Mouse (Mus musculus): ENCODE measurements at regions not wholly inside any gene's neighbourhood (a gene's known extent, or its start where the extent isn't known, plus 50 kb on each side); places are given as distances from the start of the nearest gene placed in this dataset.
"Not testable (repeated sequence)": the region's sequence is repeated elsewhere in the genome, so short reads cannot be mapped to it uniquely, and the experiment has no call there.

- TF ChIP-seq CTCF (IDR thresholded peaks at IDR 0.05), result no peak
- DNase-seq (ENCODE audit: low read depth, low spot score) (no peak), ATAC-seq (no peak)
- ChIA-PET CTCF (no interaction called here), POLR2A (no interaction called here)
- no peaks in the 10 kb centered on the region for H3K27me3 ChIP-seq
- in situ Hi-C loops (cut with MboI; ENCODE audit: low pct_unique_long_range_greater_than_20kb), result no loop called here
Observed at GRCm38 (mm10) chr17:41264512-41265222, 329.8 kb upstream of the Cenpq start.

GRCm38 (mm10) chr17:41261495-41261894 lies 326.6 kb upstream of the Cenpq start:
- H3K27me3 ChIP-seq, result no peaks in the 10 kb centered on the region
- CTCF ChIA-PET, result no interaction called here
- TF ChIP-seq CTCF (IDR thresholded peaks at IDR 0.05), result no peak
- POLR2A ChIA-PET, result no interaction called here
- DNase-seq (ENCODE audit: low read depth, low spot score) (no peak), ATAC-seq (no peak)
- in situ Hi-C loops (cut with MboI; ENCODE audit: low pct_unique_long_range_greater_than_20kb), result no loop called here

- CTCF ChIA-PET, result no interaction called here
- POLR2A ChIA-PET, result no interaction called here
- no peak for DNase-seq (ENCODE audit: low read depth, low spot score)
- in situ Hi-C loops (cut with MboI; ENCODE audit: low pct_unique_long_range_greater_than_20kb), result no loop called here
- no peaks in the 10 kb centered on the region for H3K27me3 ChIP-seq
- no peak for TF ChIP-seq CTCF (IDR thresholded peaks at IDR 0.05)
- no peak for ATAC-seq
Observed at GRCm38 (mm10) chr17:41248406-41248805, 313.6 kb upstream of the Cenpq start.

- CTCF ChIA-PET, result no interaction called here
- ATAC-seq (no peak), DNase-seq (ENCODE audit: low read depth, low spot score) (no peak)
- TF ChIP-seq CTCF (IDR thresholded peaks at IDR 0.05), result no peak
- in situ Hi-C loops (cut with MboI; ENCODE audit: low pct_unique_long_range_greater_than_20kb), result no loop called here
- H3K27me3 ChIP-seq, result no peaks in the 10 kb centered on the region
- POLR2A ChIA-PET, result no interaction called here
Observed at GRCm38 (mm10) chr17:41227128-41228014, 292.5 kb upstream of the Cenpq start.

GRCm38 (mm10) chr17:41216816-41217215 lies 282.0 kb upstream of the Cenpq start:
- in situ Hi-C loops (cut with MboI; ENCODE audit: low pct_unique_long_range_greater_than_20kb), result no loop called here
- ATAC-seq (no peak), DNase-seq (ENCODE audit: low read depth, low spot score) (no peak)
- no peak for TF ChIP-seq CTCF (IDR thresholded peaks at IDR 0.05)
- POLR2A ChIA-PET, result no interaction called here
- CTCF ChIA-PET, result no interaction called here
- no peaks in the 10 kb centered on the region for H3K27me3 ChIP-seq

GRCm38 (mm10) chr17:41199417-41199816 lies 264.6 kb upstream of the Cenpq start:
- CTCF ChIA-PET; DNase-seq (ENCODE audit: low read depth, low spot score); POLR2A ChIA-PET; H3K27me3 ChIP-seq; in situ Hi-C loops (cut with MboI; ENCODE audit: low pct_unique_long_range_greater_than_20kb); ATAC-seq: not testable (repeated sequence)

- in situ Hi-C loops (cut with MboI; ENCODE audit: low pct_unique_long_range_greater_than_20kb); DNase-seq (ENCODE audit: low read depth, low spot score); POLR2A ChIA-PET; CTCF ChIA-PET; H3K27me3 ChIP-seq; ATAC-seq: not testable (repeated sequence)
Observed at GRCm38 (mm10) chr17:41190371-41190770, 255.5 kb upstream of the Cenpq start.

GRCm38 (mm10) chr17:41186691-41187090 lies 251.8 kb upstream of the Cenpq start:
- ATAC-seq; DNase-seq (ENCODE audit: low read depth, low spot score); POLR2A ChIA-PET; CTCF ChIA-PET; H3K27me3 ChIP-seq; in situ Hi-C loops (cut with MboI; ENCODE audit: low pct_unique_long_range_greater_than_20kb): not testable (repeated sequence)

- ATAC-seq, result no peak
- H3K27me3 ChIP-seq, result peaks cover 14% of the 10 kb centered on the region
- in situ Hi-C loops (cut with MboI; ENCODE audit: low pct_unique_long_range_greater_than_20kb), result no loop called here
- CTCF ChIA-PET, result interaction anchor here (1.2 kb wide), 1 partner anchor 9 kb away, joined by 4 read pairs; no protein-coding TSS in a partner anchor
- POLR2A ChIA-PET, result no interaction called here
- no peak for DNase-seq (ENCODE audit: low read depth, low spot score)
- TF ChIP-seq CTCF (IDR thresholded peaks at IDR 0.05), result no peak
Observed at GRCm38 (mm10) chr17:41184751-41185150, 249.9 kb upstream of the Cenpq start.

GRCm38 (mm10) chr17:41153736-41154453 lies 219.0 kb upstream of the Cenpq start:
- POLR2A ChIA-PET, result no interaction called here
- no peak for ATAC-seq
- in situ Hi-C loops (cut with MboI; ENCODE audit: low pct_unique_long_range_greater_than_20kb), result no loop called here
- TF ChIP-seq CTCF (IDR thresholded peaks at IDR 0.05), result no peak
- H3K27me3 ChIP-seq, result no peaks in the 10 kb centered on the region
- DNase-seq (ENCODE audit: low read depth, low spot score), result no peak
- CTCF ChIA-PET, result no interaction called here

- CTCF ChIA-PET, result no interaction called here
- POLR2A ChIA-PET, result no interaction called here
- no peak for TF ChIP-seq CTCF (IDR thresholded peaks at IDR 0.05)
- H3K27me3 ChIP-seq, result no peaks in the 10 kb centered on the region
- ATAC-seq (no peak), DNase-seq (ENCODE audit: low read depth, low spot score) (no peak)
- in situ Hi-C loops (cut with MboI; ENCODE audit: low pct_unique_long_range_greater_than_20kb), result no loop called here
Observed at GRCm38 (mm10) chr17:41152427-41152826, 217.6 kb upstream of the Cenpq start.

All from Patski (cell line).